Comparison of ENCODE assay signal across 1 mouse cellular context in genomic region chr5:36024003-36024685, GRCm38 (mm10).
TF ChIP-seq lines count a peak whose summit lies in the region.

No protein-coding gene starts in this region.

TF ChIP-seq in CH12.LX, 34 proteins besides CTCF, POLR2A, EP300 and RAD21 (continued from another document):
- no peak for TF ChIP-seq GABPA (IDR thresholded peaks at IDR 0.05; ENCODE audit: insufficient replicate concordance, low read depth, low read length)
- TF ChIP-seq TCF12 (IDR thresholded peaks at IDR 0.05; ENCODE audit: low read depth, low read length), result peak; percentile 57; the same call in 1 of the 2 replicates
- TF ChIP-seq TBP (conservative IDR thresholded peaks at IDR 0.05; ENCODE audit: low read depth, low read length), result no peak; the same call in 1 of the 2 replicates
